Mouse (Mus musculus): ENCODE measurements around the gene Sirpb1a. TPM values are rescaled to one million over a fixed set of nuclear protein-coding genes. Genes with fewer than 3 reads are reported as not detected.
"Not testable (repeated sequence)": the region's sequence is repeated elsewhere in the genome, so short reads cannot be mapped to it uniquely, and the experiment has no call there.

Gene Sirpb1a
- not detected in 2 replicates for polyA plus RNA-seq (2015; fragmentation: Nextera tagmentation; extraction: Ambion mirVana)

DNA sequence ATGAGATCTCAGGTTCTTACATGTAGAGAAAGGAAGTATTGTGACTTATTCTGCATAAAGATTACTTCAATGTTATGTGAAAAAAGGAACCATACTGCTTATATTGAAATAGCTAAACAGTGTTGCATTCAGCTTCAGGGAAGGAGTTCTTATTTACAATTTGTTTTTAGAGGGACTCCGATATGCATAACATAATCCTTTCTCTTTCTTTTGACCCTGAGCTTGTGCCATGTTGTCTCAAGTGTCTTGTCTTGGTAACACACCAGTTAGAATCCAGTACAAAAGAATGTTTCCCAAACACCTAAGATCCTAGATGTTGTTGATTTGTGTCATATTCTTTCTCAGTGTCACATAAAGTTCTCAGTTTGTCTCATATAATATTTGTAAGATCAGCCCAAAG is at the start of gene Sirpb1a:
TSS of gene Sirpb1a (minus strand) at position 74 of the 400 bp plus-strand sequence.
- not testable (repeated sequence) for H3K9ac ChIP-seq; H3K27ac ChIP-seq; H3K4me2 ChIP-seq; H3K4me1 ChIP-seq; H3K9me3 ChIP-seq (replicated peaks); ATAC-seq (replicated peaks; ENCODE audit: low FRiP score); H3K4me3 ChIP-seq (replicated peaks); H3K36me3 ChIP-seq; H3K27me3 ChIP-seq
- WGBS = 83% methylated on average over 1 of the region's 1 CpGs

GRCm38 (mm10) chr3:15474831-15475230 is 48.5 kb upstream of the Sirpb1a start:
- 87% methylated on average over 2 of the region's 2 CpGs for WGBS

GRCm38 (mm10) chr3:15470158-15470557 is 43.8 kb upstream of the Sirpb1a start:
- not testable (repeated sequence) for H3K27ac ChIP-seq; H3K27me3 ChIP-seq; H3K4me2 ChIP-seq; H3K4me1 ChIP-seq; H3K9ac ChIP-seq; ATAC-seq (replicated peaks; ENCODE audit: low FRiP score); H3K4me3 ChIP-seq (replicated peaks); H3K9me3 ChIP-seq (replicated peaks); H3K36me3 ChIP-seq
- WGBS = 89% methylated on average over 1 of the region's 3 CpGs

More at GRCm38 (mm10) chr3:15474831-15475230, 48.5 kb upstream of the Sirpb1a start:
- not testable (repeated sequence) for H3K9me3 ChIP-seq (replicated peaks); H3K36me3 ChIP-seq; H3K4me1 ChIP-seq; ATAC-seq (replicated peaks; ENCODE audit: low FRiP score); H3K27me3 ChIP-seq; H3K4me3 ChIP-seq (replicated peaks); H3K27ac ChIP-seq; H3K9ac ChIP-seq; H3K4me2 ChIP-seq

GRCm38 (mm10) chr3:15443936-15444335 is 17.6 kb upstream of the Sirpb1a start:
- ATAC-seq (replicated peaks; ENCODE audit: low FRiP score); H3K4me1 ChIP-seq; H3K4me2 ChIP-seq; H3K27ac ChIP-seq; H3K27me3 ChIP-seq; H3K9ac ChIP-seq; H3K36me3 ChIP-seq; H3K4me3 ChIP-seq (replicated peaks); H3K9me3 ChIP-seq (replicated peaks): not testable (repeated sequence)
- WGBS = 75% methylated on average over 1 of the region's 1 CpGs

DNA sequence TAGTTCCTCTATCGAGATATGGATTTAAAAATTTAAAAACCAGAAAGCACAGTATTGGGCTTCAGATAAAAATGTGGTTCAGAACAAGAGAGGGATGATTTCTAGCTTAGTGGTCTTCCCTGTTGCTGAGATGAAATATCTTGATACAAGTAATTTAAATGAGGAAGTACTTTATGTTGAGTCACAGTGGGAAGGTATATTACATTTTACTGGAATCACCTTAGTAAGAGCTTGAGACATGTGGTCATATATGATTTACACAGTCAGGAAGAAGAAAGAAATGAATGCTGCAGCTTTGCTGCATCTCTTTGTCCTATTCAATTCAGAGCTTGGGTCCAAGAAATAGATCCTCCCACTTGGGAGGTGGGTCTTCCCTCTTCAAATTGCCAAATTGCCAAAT is 13.5 kb upstream of the Sirpb1a start:
- H3K9me3 ChIP-seq (replicated peaks); H3K27me3 ChIP-seq; H3K36me3 ChIP-seq; H3K4me3 ChIP-seq (replicated peaks); H3K4me1 ChIP-seq; H3K4me2 ChIP-seq; H3K27ac ChIP-seq; H3K9ac ChIP-seq; ATAC-seq (replicated peaks; ENCODE audit: low FRiP score): not testable (repeated sequence)
- WGBS = 64% methylated on average over 1 of the region's 1 CpGs

DNA sequence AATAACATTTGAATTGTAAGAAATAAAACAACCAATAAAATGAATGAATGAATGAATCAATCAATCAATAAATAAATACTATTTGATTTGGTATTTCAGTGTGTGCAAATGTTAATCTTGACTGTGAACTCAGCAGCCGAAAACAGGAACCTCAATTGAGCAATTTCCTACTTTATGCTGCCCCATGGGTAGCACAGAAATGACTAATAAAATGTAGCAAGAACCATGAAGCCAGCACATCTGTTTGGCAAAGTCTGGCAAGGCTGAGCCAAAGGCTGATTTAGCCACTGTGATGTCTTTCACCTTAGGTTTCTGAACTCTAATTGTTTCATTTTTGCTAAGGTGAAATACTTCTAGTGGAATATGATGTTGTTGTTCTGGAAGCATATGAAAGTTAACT is 1.6 kb upstream of the Sirpb1a start:
- 71% methylated on average over 1 of the region's 1 CpGs for WGBS
- H3K27ac ChIP-seq = no peak overlapping the region
- H3K9me3 ChIP-seq (replicated peaks) = no peaks in the 10 kb centered on the region
- H3K4me2 ChIP-seq = no peak overlapping the region
- H3K36me3 ChIP-seq = no peaks in the 10 kb centered on the region
- ATAC-seq (replicated peaks; ENCODE audit: low FRiP score) = no peak
- H3K4me1 ChIP-seq = no peaks in the 10 kb centered on the region
- no peak overlapping the region for H3K4me3 ChIP-seq (replicated peaks)
- no peak overlapping the region for H3K9ac ChIP-seq
- H3K27me3 ChIP-seq = no peaks in the 10 kb centered on the region

DNA sequence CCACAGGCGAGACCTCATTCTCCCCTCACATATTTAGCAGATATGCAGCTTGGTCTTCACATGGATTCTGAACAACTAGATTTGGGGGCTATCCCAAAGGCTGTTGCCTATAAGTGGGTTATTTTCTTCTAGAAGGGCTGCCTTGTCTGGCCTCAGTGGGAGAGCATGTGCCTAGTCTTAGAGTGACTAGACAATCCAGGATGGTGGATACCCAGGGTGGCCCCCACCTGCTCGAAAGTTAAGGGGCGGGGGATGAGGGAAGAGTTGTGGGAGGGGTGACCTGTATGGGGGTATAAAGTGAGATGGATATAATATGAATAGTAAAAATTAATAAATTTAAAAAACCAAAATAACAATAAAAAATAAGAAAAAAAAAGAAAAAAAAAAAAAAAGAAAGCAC is 70.6 kb downstream of the Sirpb1a start:
- H3K4me1 ChIP-seq; H3K27me3 ChIP-seq; ATAC-seq (replicated peaks; ENCODE audit: low FRiP score); H3K4me3 ChIP-seq (replicated peaks); H3K4me2 ChIP-seq; H3K27ac ChIP-seq; H3K9ac ChIP-seq; H3K9me3 ChIP-seq (replicated peaks); H3K36me3 ChIP-seq: not testable (repeated sequence)
- 78% methylated on average over 3 of the region's 3 CpGs for WGBS

GRCm38 (mm10) chr3:15350318-15350717 is 76.0 kb downstream of the Sirpb1a start:
- not testable (repeated sequence) for H3K9me3 ChIP-seq (replicated peaks); H3K4me3 ChIP-seq (replicated peaks); H3K27ac ChIP-seq; H3K4me2 ChIP-seq; ATAC-seq (replicated peaks; ENCODE audit: low FRiP score); H3K9ac ChIP-seq; H3K4me1 ChIP-seq; H3K36me3 ChIP-seq; H3K27me3 ChIP-seq
- WGBS = 98% methylated on average over 1 of the region's 2 CpGs

DNA sequence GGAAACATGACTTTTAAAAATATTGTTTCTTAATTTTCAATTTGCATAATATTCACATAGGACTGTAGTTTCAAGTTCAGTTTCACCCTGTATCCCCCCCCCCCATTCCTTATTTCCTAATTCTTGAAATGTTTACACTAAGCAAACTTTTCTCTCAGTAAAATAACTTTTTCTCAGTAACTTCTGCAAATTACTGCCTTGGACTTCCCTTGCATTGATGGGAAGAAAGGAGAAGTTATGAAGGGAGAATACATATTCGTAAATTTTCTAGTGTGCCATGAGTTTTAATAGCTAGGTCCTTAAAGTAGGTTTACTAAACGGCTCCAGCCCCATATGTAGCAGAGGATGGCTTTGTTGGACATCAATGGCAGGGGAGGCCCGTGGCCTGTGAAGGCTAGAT is 80.7 kb downstream of the Sirpb1a start:
- H3K4me3 ChIP-seq (replicated peaks); H3K4me2 ChIP-seq; H3K9me3 ChIP-seq (replicated peaks); H3K27ac ChIP-seq; H3K4me1 ChIP-seq; H3K9ac ChIP-seq; ATAC-seq (replicated peaks; ENCODE audit: low FRiP score); H3K36me3 ChIP-seq; H3K27me3 ChIP-seq: not testable (repeated sequence)
- WGBS = 64% methylated on average over 3 of the region's 3 CpGs

- H3K4me2 ChIP-seq = no peak overlapping the region
- H3K4me1 ChIP-seq = no peaks in the 10 kb centered on the region
- WGBS = 75% methylated on average over 1 of the region's 1 CpGs
- no peaks in the 10 kb centered on the region for H3K27me3 ChIP-seq
- H3K9me3 ChIP-seq (replicated peaks) = no peaks in the 10 kb centered on the region
- H3K36me3 ChIP-seq = no peaks in the 10 kb centered on the region
- H3K4me3 ChIP-seq (replicated peaks) = no peak overlapping the region
- no peak overlapping the region for H3K9ac ChIP-seq
- no peak overlapping the region for H3K27ac ChIP-seq
- no peak for ATAC-seq (replicated peaks; ENCODE audit: low FRiP score)
Measured at GRCm38 (mm10) chr3:15340287-15340686, 86.0 kb downstream of the Sirpb1a start.

DNA sequence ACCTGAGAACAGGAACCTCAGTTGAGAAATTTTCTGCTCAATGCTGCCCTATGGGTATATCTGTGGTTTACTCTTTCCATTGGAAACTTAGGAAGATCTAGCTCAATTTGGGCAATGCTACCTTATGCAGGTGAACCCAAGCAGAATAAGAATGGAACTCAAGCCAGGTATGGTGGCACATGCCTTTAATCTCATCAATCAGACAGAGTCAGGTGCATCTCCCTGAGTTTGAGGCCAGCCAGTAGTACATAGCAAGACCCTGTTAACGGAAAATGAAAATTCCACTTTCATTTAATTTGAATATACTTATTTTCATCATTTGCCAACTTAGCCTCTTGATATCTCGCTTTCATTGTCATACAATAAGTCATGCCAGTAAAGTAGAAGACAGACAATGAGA is 92.1 kb downstream of the Sirpb1a start:
- H3K27ac ChIP-seq = no peak overlapping the region
- H3K27me3 ChIP-seq = no peaks in the 10 kb centered on the region
- WGBS = 71% methylated on average over 2 of the region's 2 CpGs
- H3K9me3 ChIP-seq (replicated peaks) = no peaks in the 10 kb centered on the region
- no peak overlapping the region for H3K4me3 ChIP-seq (replicated peaks)
- no peak overlapping the region for H3K4me2 ChIP-seq
- H3K36me3 ChIP-seq = no peaks in the 10 kb centered on the region
- no peak for ATAC-seq (replicated peaks; ENCODE audit: low FRiP score)
- no peak overlapping the region for H3K9ac ChIP-seq
- H3K4me1 ChIP-seq = no peaks in the 10 kb centered on the region

DNA sequence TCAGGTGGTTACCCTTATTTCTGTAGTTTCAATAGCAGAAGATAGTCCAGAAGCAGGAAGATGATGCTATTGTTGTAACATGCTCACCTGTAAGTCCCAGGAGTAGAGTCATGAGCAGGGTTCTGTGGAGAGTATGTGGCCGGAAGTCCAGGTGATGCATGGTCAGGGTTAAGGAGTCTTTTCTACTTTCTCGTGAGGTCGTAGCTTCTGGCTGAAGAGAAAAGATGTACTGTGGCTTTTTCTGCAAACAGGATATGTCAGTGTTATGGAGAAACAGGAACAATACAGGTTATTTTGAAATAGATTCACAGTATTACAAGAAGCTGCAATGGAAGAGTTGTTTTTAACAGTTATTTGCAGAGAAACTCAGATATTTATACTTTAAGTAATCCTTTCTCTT is 94.3 kb downstream of the Sirpb1a start, which contains the start of gene Gm9733:
TSS of gene Gm9733 (minus strand) at position 240 of the 400 bp plus-strand sequence.
- Histone ChIP-seq H3K36me3 (no peaks in the 10 kb centered on the region), H3K9me3 (replicated peaks) (no peaks in the 10 kb centered on the region), H3K4me1 (no peaks in the 10 kb centered on the region), H3K27me3 (no peaks in the 10 kb centered on the region), H3K4me3 (replicated peaks) (no peak within 1 kb of the TSS), H3K4me2 (no peak within 1 kb of the TSS), H3K9ac (no peak within 1 kb of the TSS), H3K27ac (no peak within 1 kb of the TSS)
- WGBS = 87% methylated on average over 3 of the region's 3 CpGs
- ATAC-seq (replicated peaks; ENCODE audit: low FRiP score) = no peak

GRCm38 (mm10) chr3:15331545-15331944 is 94.8 kb downstream of the Sirpb1a start:
- no peak overlapping the region for H3K9ac ChIP-seq
- WGBS = 69% methylated on average over 3 of the region's 3 CpGs
- H3K27ac ChIP-seq = no peak overlapping the region
- H3K36me3 ChIP-seq = no peaks in the 10 kb centered on the region
- H3K4me3 ChIP-seq (replicated peaks) = no peak overlapping the region
- H3K4me2 ChIP-seq = no peak overlapping the region
- no peaks in the 10 kb centered on the region for H3K4me1 ChIP-seq
- ATAC-seq (replicated peaks; ENCODE audit: low FRiP score) = no peak
- no peaks in the 10 kb centered on the region for H3K9me3 ChIP-seq (replicated peaks)
- no peaks in the 10 kb centered on the region for H3K27me3 ChIP-seq

Measured in kidney, embryonic 15.5 days (tissue).